Mouse (Mus musculus): ENCODE data around the gene Zbtb8os. TPM values are rescaled to one million over a fixed set of nuclear protein-coding genes. Genes with fewer than 3 reads are reported as not detected.

Gene Zbtb8os
- polyA plus RNA-seq, 1 experiment from 2014 or later, result 22.5 TPM

DNA sequence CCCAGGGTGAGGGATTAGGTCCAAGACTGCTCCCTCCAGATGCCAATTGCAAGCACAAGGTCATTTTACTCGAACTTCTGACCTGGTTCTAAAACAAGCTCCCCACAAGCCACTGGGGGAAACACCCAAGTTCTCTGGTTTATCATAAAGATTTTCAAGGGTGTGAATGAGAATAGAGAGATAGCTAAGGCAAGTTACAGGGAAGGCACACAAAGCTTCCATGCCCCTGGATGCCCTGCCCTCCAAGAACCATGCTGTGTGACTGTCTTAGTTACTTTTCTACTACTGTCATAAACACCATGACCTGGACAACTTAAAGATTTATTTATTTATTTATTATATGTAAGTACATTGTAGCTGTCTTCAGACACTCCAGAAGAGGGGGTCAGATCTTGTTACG is 51.5 kb downstream of the Zbtb8os start:
- Histone ChIP-seq H3K4me1 (ENCODE audit: control insufficient read depth, low read depth, low read length) (peaks cover 17% of the 10 kb centered on the region), H3K27me3 (ENCODE audit: control insufficient read depth, insufficient read depth, low read depth, low read length) (no peaks in the 10 kb centered on the region), H3K36me3 (ENCODE audit: control insufficient read depth, insufficient read depth) (no peaks in the 10 kb centered on the region), H3K27ac (ENCODE audit: low read length) (peak overlapping the region; percentile 83), H3K9me3 (replicated peaks; ENCODE audit: control insufficient read depth, low read length) (no peaks in the 10 kb centered on the region), H3K4me2 (ENCODE audit: low read depth, low read length) (peak overlapping the region; percentile 43), H3K9ac (ENCODE audit: low read depth, low read length) (no peak overlapping the region; the same call in 1 of the 2 replicates), H3K4me3 (ENCODE audit: low read depth, low read length) (no peak overlapping the region)
- peak; percentile 50 for ATAC-seq (ENCODE audit: low read depth)
- 37% methylated on average over 2 of the region's 2 CpGs for WGBS (ENCODE audit: insufficient replicate concordance)

DNA sequence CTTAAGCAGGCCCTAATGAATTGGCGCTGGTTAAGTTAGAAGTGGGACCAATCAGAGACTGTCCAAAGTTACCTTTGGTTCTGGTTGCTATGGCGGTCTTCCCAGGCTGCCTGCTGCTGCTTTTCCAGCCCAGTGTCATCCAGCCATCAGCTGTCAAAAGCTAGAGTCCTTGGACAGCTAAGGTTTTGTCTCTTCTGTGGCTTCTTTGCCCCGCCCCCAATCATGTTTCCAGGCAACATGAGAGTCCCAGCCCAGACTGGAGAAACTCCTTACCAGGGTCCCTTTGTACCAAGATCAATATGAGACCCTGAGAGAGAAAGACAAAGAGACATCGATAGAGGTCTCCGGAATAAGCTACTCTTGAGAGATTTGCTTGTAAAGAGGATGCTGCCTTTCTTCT is 52.9 kb downstream of the Zbtb8os start:
- Histone ChIP-seq H3K36me3 (ENCODE audit: control insufficient read depth, insufficient read depth) (no peaks in the 10 kb centered on the region), H3K9ac (ENCODE audit: low read depth, low read length) (no peak overlapping the region), H3K4me3 (ENCODE audit: low read depth, low read length) (no peak overlapping the region), H3K27ac (ENCODE audit: low read length) (no peak overlapping the region), H3K4me1 (ENCODE audit: control insufficient read depth, low read depth, low read length) (peaks cover 17% of the 10 kb centered on the region), H3K9me3 (replicated peaks; ENCODE audit: control insufficient read depth, low read length) (no peaks in the 10 kb centered on the region), H3K4me2 (ENCODE audit: low read depth, low read length) (no peak overlapping the region), H3K27me3 (ENCODE audit: control insufficient read depth, insufficient read depth, low read depth, low read length) (no peaks in the 10 kb centered on the region)
- no peak for ATAC-seq (ENCODE audit: low read depth)
- 80% methylated on average over 5 of the region's 5 CpGs for WGBS (ENCODE audit: insufficient replicate concordance)

DNA sequence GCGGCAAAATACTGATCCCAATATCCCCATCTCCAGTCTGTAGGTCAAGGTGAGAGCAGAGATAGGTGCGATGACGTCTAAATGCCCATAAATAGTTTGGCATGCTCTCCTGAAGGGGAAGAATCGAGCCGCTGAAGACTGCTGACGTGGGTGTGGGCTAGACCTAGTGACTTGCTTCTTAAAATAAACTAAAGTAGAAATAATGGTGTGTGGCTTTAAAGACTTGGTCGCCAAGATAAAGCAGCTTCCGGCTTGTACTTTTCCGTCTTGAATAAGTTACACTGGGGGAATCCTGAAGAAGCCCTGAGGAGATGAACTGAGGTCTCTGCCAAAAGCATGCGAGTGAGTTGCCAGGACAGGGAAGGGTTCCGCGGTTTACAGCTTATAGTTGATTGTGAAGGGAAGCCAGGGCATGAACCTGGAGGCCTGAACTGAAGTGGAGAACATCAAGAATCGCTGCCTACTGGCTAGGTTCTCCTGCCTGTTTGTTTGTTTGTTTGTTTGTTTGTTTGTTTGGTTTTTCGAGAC is 54.8 kb downstream of the Zbtb8os start:
- ATAC-seq (ENCODE audit: low read depth), result no peak
- no peak overlapping the region for H3K4me3 ChIP-seq (ENCODE audit: low read depth, low read length)
- no peaks in the 10 kb centered on the region for H3K9me3 ChIP-seq (replicated peaks; ENCODE audit: control insufficient read depth, low read length)
- H3K27ac ChIP-seq (ENCODE audit: low read length), result no peak overlapping the region
- 60% methylated on average over 14 of the region's 14 CpGs for WGBS (ENCODE audit: insufficient replicate concordance)
- no peaks in the 10 kb centered on the region for H3K27me3 ChIP-seq (ENCODE audit: control insufficient read depth, insufficient read depth, low read depth, low read length)
- H3K36me3 ChIP-seq (ENCODE audit: control insufficient read depth, insufficient read depth), result no peaks in the 10 kb centered on the region
- H3K4me1 ChIP-seq (ENCODE audit: control insufficient read depth, low read depth, low read length), result peaks cover 14% of the 10 kb centered on the region
- no peak overlapping the region for H3K4me2 ChIP-seq (ENCODE audit: low read depth, low read length)
- no peak overlapping the region for H3K9ac ChIP-seq (ENCODE audit: low read depth, low read length)

DNA sequence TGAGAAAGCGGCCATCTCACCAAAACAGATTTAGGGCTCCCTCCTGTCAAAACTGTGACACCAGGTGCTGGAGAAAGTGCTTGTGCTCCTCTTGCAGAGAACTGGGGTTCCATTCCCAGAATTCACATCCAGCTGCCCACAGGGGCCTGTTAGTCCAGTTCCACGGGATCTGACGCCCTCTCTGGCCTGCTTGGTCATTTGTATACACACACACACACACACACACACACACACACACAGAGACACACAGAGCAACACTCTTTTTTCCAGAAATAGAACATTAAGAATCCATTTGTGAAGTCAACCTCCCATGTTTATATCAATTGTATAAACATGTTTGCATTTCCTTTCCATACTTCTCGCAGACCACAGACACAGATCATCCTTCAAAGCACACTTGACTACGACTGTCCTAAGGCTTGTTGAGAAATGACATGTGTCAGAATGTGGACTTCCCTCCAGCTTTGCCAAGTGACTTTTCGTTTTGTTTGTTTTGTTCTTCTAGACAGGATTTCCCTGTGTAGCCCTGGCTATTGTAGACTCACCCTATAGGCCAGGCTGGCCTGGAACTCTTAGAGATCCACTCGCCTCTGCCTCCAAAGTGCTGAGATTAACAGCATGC is 55.6 kb downstream of the Zbtb8os start:
- H3K9ac ChIP-seq (ENCODE audit: low read depth, low read length), result no peak overlapping the region
- peaks cover 8% of the 10 kb centered on the region for H3K4me1 ChIP-seq (ENCODE audit: control insufficient read depth, low read depth, low read length)
- H3K27ac ChIP-seq (ENCODE audit: low read length), result no peak overlapping the region
- no peaks in the 10 kb centered on the region for H3K9me3 ChIP-seq (replicated peaks; ENCODE audit: control insufficient read depth, low read length)
- H3K36me3 ChIP-seq (ENCODE audit: control insufficient read depth, insufficient read depth), result no peaks in the 10 kb centered on the region
- H3K27me3 ChIP-seq (ENCODE audit: control insufficient read depth, insufficient read depth, low read depth, low read length), result no peaks in the 10 kb centered on the region
- H3K4me3 ChIP-seq (ENCODE audit: low read depth, low read length), result no peak overlapping the region
- ATAC-seq (ENCODE audit: low read depth), result no peak
- WGBS (ENCODE audit: insufficient replicate concordance), result 77% methylated on average over 7 of the region's 7 CpGs
- no peak overlapping the region for H3K4me2 ChIP-seq (ENCODE audit: low read depth, low read length)

DNA sequence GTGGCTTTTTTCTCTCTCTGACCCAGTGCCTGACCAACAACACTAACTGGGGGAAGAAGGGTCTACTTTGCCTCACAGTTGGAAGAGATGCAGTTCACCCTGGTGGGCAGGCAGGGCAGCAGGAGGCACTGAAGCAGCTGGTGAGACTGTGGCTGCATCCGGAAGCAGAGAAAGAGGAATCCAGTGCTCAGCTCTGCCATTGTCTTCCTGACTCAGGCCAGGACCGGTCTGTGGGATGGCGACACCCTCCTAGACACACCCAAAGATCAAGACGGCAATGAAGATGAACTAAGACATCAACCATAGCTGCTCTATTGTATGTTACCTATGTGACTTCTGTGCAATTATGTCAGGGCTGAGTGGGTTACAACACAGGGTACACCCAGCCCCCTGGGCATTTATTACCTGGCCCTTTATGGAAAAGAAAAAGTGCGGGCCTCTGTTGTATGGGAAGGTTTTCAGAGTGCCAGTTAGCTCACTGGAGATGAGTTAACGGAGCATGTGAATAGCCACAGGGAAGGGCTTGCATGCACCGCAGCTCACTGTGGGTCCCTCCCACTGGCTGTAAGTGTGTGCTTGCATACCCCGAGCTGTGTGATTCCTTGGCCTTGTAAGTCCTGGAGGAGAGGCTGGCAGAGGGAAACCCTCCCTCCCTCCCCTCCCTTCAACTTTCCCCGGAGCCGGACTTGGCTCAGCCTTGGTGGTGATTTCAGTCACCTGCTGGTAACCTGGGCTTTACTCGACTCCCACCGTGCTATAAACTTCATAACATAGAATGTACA is 58.8 kb downstream of the Zbtb8os start:
- no peaks in the 10 kb centered on the region for H3K27me3 ChIP-seq (ENCODE audit: control insufficient read depth, insufficient read depth, low read depth, low read length)
- H3K4me3 ChIP-seq (ENCODE audit: low read depth, low read length), result no peak overlapping the region
- no peaks in the 10 kb centered on the region for H3K4me1 ChIP-seq (ENCODE audit: control insufficient read depth, low read depth, low read length)
- WGBS (ENCODE audit: insufficient replicate concordance), result 50% methylated on average over 12 of the region's 12 CpGs
- H3K9me3 ChIP-seq (replicated peaks; ENCODE audit: control insufficient read depth, low read length), result no peaks in the 10 kb centered on the region
- H3K9ac ChIP-seq (ENCODE audit: low read depth, low read length), result no peak overlapping the region
- no peak overlapping the region for H3K4me2 ChIP-seq (ENCODE audit: low read depth, low read length)
- no peak overlapping the region for H3K27ac ChIP-seq (ENCODE audit: low read length)
- H3K36me3 ChIP-seq (ENCODE audit: control insufficient read depth, insufficient read depth), result no peaks in the 10 kb centered on the region
- no peak for ATAC-seq (ENCODE audit: low read depth)

DNA sequence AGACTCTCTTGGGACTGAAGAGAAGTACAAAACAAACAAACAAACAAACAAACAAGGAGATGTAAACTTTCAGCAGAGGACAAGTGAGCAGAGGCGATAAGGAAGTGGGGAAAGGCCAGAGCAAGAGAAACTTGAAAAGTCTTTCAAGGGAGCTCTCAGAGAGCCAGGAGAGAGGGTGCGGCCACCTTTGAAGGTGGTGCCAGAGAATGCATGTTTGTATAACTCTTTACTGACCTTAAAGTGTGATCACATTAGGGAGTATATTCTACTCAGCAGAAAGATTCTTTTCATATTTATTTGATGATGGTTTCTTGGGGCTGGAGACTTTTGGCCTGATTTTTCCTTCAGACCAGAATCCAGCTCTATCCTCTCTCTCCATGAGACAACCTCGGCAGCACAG is 61.5 kb downstream of the Zbtb8os start:
- no peak for ATAC-seq (ENCODE audit: low read depth)
- 71% methylated on average over 3 of the region's 3 CpGs for WGBS (ENCODE audit: insufficient replicate concordance)
- no peaks in the 10 kb centered on the region for H3K4me1 ChIP-seq (ENCODE audit: control insufficient read depth, low read depth, low read length)

DNA sequence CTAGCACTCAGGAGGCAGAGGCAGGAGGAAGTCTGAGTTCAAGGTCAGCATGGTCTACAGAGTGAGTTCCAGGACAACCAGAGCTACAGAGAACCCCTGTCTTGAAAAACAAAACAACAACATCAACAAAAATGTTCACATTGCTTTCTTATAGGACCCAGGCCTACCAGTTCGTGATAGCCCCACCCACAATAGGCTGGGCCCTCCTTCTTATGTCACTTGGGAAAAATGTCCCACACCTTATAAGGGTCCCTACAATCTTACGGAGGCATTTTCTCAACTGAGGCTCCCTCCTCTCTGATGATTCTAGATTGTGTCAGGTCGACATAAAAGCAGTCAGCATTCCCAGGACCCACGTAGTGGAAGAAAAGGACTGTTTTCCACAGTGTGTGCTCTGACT is 64.3 kb downstream of the Zbtb8os start:
- Histone ChIP-seq H3K4me1 (ENCODE audit: control insufficient read depth, low read depth, low read length) (no peaks in the 10 kb centered on the region), H3K4me3 (ENCODE audit: low read depth, low read length) (no peak overlapping the region), H3K9ac (ENCODE audit: low read depth, low read length) (no peak overlapping the region), H3K4me2 (ENCODE audit: low read depth, low read length) (no peak overlapping the region), H3K36me3 (ENCODE audit: control insufficient read depth, insufficient read depth) (no peaks in the 10 kb centered on the region), H3K27ac (ENCODE audit: low read length) (no peak overlapping the region), H3K9me3 (replicated peaks; ENCODE audit: control insufficient read depth, low read length) (no peaks in the 10 kb centered on the region), H3K27me3 (ENCODE audit: control insufficient read depth, insufficient read depth, low read depth, low read length) (no peaks in the 10 kb centered on the region)
- no peak for ATAC-seq (ENCODE audit: low read depth)
- WGBS (ENCODE audit: insufficient replicate concordance), result 60% methylated on average over 4 of the region's 4 CpGs

More for the DNA sequence above, 61.5 kb downstream of the Zbtb8os start:
- Histone ChIP-seq H3K4me2 (ENCODE audit: low read depth, low read length) (no peak overlapping the region), H3K27ac (ENCODE audit: low read length) (no peak overlapping the region), H3K9me3 (replicated peaks; ENCODE audit: control insufficient read depth, low read length) (no peaks in the 10 kb centered on the region), H3K36me3 (ENCODE audit: control insufficient read depth, insufficient read depth) (no peaks in the 10 kb centered on the region), H3K27me3 (ENCODE audit: control insufficient read depth, insufficient read depth, low read depth, low read length) (no peaks in the 10 kb centered on the region), H3K4me3 (ENCODE audit: low read depth, low read length) (no peak overlapping the region), H3K9ac (ENCODE audit: low read depth, low read length) (no peak overlapping the region)

All from liver, embryonic 16.5 days (tissue).